Mouse (Mus musculus): ENCODE data around the gene Pck2.

The Pck2 gene

GRCm38 (mm10) chr14:55577871-55578667 lies 38.0 kb downstream of the Pck2 start, which contains the start of gene Psme1:
Psme1 (plus strand) TSS chr14:55578123.
- peak; percentile 78 to 81 for DNase-seq

GRCm38 (mm10) chr14:55578668-55579269 lies 38.7 kb downstream of the Pck2 start:
- peak in 1 of 2 experiments; percentile 65 for DNase-seq

GRCm38 (mm10) chr14:55579511-55580496 lies 39.7 kb downstream of the Pck2 start:
- DNase-seq, result no peak

- DNase-seq, result no peak
Measured at GRCm38 (mm10) chr14:55580731-55581130, 40.7 kb downstream of the Pck2 start.

GRCm38 (mm10) chr14:55581981-55582681 lies 42.1 kb downstream of the Pck2 start:
- DNase-seq, result no peak

GRCm38 (mm10) chr14:55584303-55584701 lies 44.2 kb downstream of the Pck2 start:
- no peak for DNase-seq

GRCm38 (mm10) chr14:55584702-55585565 lies 44.9 kb downstream of the Pck2 start, which contains the start of gene Emc9:
Emc9 (minus strand) TSS chr14:55585302.
- DNase-seq, result peak; percentile 69 to 73

GRCm38 (mm10) chr14:55585566-55585960 lies 45.5 kb downstream of the Pck2 start:
- no peak for DNase-seq

- DNase-seq, result no peak
Measured at GRCm38 (mm10) chr14:55586149-55586548, 46.1 kb downstream of the Pck2 start.

GRCm38 (mm10) chr14:55589271-55589670 lies 49.2 kb downstream of the Pck2 start:
- no peak for DNase-seq

- DNase-seq, result no peak
Measured at GRCm38 (mm10) chr14:55589771-55590448, 49.8 kb downstream of the Pck2 start.

- DNase-seq, result peak; percentile 76 to 80
Measured at GRCm38 (mm10) chr14:55590748-55591330, 50.8 kb downstream of the Pck2 start, which contains the start of gene Psme2. Psme2 (minus strand) TSS chr14:55591113.

- DNase-seq, result peak; percentile 82 to 89
Measured at GRCm38 (mm10) chr14:55591331-55591891, 51.3 kb downstream of the Pck2 start, which contains the start of gene Rnf31. Rnf31 (plus strand) TSS chr14:55591708.

- DNase-seq, result no peak
Measured at GRCm38 (mm10) chr14:55592226-55592625, 52.2 kb downstream of the Pck2 start.

GRCm38 (mm10) chr14:55596036-55596690 lies 56.1 kb downstream of the Pck2 start:
- DNase-seq, result no peak

- no peak for DNase-seq
Measured at GRCm38 (mm10) chr14:55598521-55599390, 58.7 kb downstream of the Pck2 start.

Data from spleen, adult 18-20 months (tissue).